Mouse (Mus musculus): Measurements from ENCODE around the gene 6330409D20Rik. TPM values are rescaled to one million over a fixed set of nuclear protein-coding genes. Genes with fewer than 3 reads are reported as not detected.

The 6330409D20Rik gene
- total RNA-seq, 1 experiment: not detected

- Histone ChIP-seq H3K4me3 (ENCODE audit: insufficient read depth in 1 of 2, low read depth in 1 of 2, low read length in 2 of 2, poor library complexity in 1 of 2, severe bottlenecking in 1 of 2) (0 out of 4 replicates have a peak overlapping the region, but pooled peaks of 1 of the 2 experiments have one; percentile 81), H3K4me1 (ENCODE audit: control insufficient read depth in 2 of 2, insufficient read depth in 2 of 2, low read length in 2 of 2, poor library complexity in 1 of 2) (peaks cover 0 to 13% of the 10 kb centered on the region in 2 experiments; a peak in 2 of 4 replicates), H3K9me3 (ENCODE audit: control insufficient read depth, insufficient read depth, low read depth, low read length) (no peaks in the 10 kb centered on the region), H3K27ac (ENCODE audit: insufficient read depth, low read depth, low read length, poor library complexity, severe bottlenecking) (no peak overlapping the region), H3K36me3 (ENCODE audit: control insufficient read depth, insufficient read depth, low read length, poor library complexity, severe bottlenecking) (peaks cover 18% of the 10 kb centered on the region), H3K9ac (ENCODE audit: insufficient read depth, low read depth, low read length, poor library complexity, severe bottlenecking) (no peak overlapping the region; the same call in 1 of the 2 replicates)
- no peak for DNase-seq (ENCODE audit: low read depth, low spot score)
- TF ChIP-seq HCFC1 (IDR thresholded peaks at IDR 0.05; ENCODE audit: borderline replicate concordance, insufficient read depth, low read length) (no peak), ZNF384 (IDR thresholded peaks at IDR 0.05; ENCODE audit: low read depth, low read length) (no peak), MAFK (IDR thresholded peaks at IDR 0.05; ENCODE audit: insufficient read depth, low read depth, low read length) (no peak), CHD2 (IDR thresholded peaks at IDR 0.05; ENCODE audit: low read depth, low read length) (no peak), ZC3H11A (IDR thresholded peaks at IDR 0.05; ENCODE audit: borderline replicate concordance, low read depth, low read length) (no peak)
- in situ Hi-C loops (cut with MboI; ENCODE audit: low sequenced_read_pairs in 2 of 2, unreplicated experiment in 2 of 2): no loop called here
Measured at GRCm38 (mm10) chr2:32692496-32692895, 48.3 kb downstream of the 6330409D20Rik start.

GRCm38 (mm10) chr2:32691041-32691440, 49.8 kb downstream of the 6330409D20Rik start:
- no peaks in the 10 kb centered on the region for H3K9me3 ChIP-seq (ENCODE audit: control insufficient read depth, insufficient read depth, low read depth, low read length)
- peaks cover 33% of the 10 kb centered on the region for H3K36me3 ChIP-seq (ENCODE audit: control insufficient read depth, insufficient read depth, low read length, poor library complexity, severe bottlenecking)
- 0 out of 2 replicates have a peak overlapping the region, but pooled peaks have one; percentile 21 for H3K9ac ChIP-seq (ENCODE audit: insufficient read depth, low read depth, low read length, poor library complexity, severe bottlenecking)
- no peak overlapping the region for H3K27ac ChIP-seq (ENCODE audit: insufficient read depth, low read depth, low read length, poor library complexity, severe bottlenecking)
- in situ Hi-C loops (cut with MboI; ENCODE audit: low sequenced_read_pairs in 2 of 2, unreplicated experiment in 2 of 2): no loop called here
- H3K4me1 ChIP-seq (ENCODE audit: control insufficient read depth in 2 of 2, insufficient read depth in 2 of 2, low read length in 2 of 2, poor library complexity in 1 of 2): peaks cover 0 to 16% of the 10 kb centered on the region in 2 experiments; a peak in 2 of 4 replicates
- no peak for DNase-seq (ENCODE audit: low read depth, low spot score)
- H3K4me3 ChIP-seq (ENCODE audit: insufficient read depth in 1 of 2, low read depth in 1 of 2, low read length in 2 of 2, poor library complexity in 1 of 2, severe bottlenecking in 1 of 2): peak overlapping the region in 1 of 2 experiments; percentile 36; a peak in 2 of 4 replicates
- no peak for TF ChIP-seq CHD2 (IDR thresholded peaks at IDR 0.05; ENCODE audit: low read depth, low read length)
- no peak for TF ChIP-seq MAFK (IDR thresholded peaks at IDR 0.05; ENCODE audit: insufficient read depth, low read depth, low read length)
- TF ChIP-seq ZNF384 (IDR thresholded peaks at IDR 0.05; ENCODE audit: low read depth, low read length): no peak

GRCm38 (mm10) chr2:32689420-32689819, 51.4 kb downstream of the 6330409D20Rik start:
- Histone ChIP-seq H3K27ac (ENCODE audit: insufficient read depth, low read depth, low read length, poor library complexity, severe bottlenecking) (no peak overlapping the region), H3K9me3 (ENCODE audit: control insufficient read depth, insufficient read depth, low read depth, low read length) (no peaks in the 10 kb centered on the region), H3K4me3 (ENCODE audit: insufficient read depth in 1 of 2, low read depth in 1 of 2, low read length in 2 of 2, poor library complexity in 1 of 2, severe bottlenecking in 1 of 2) (no peak overlapping the region), H3K9ac (ENCODE audit: insufficient read depth, low read depth, low read length, poor library complexity, severe bottlenecking) (no peak overlapping the region), H3K36me3 (ENCODE audit: control insufficient read depth, insufficient read depth, low read length, poor library complexity, severe bottlenecking) (peaks cover 48% of the 10 kb centered on the region), H3K4me1 (ENCODE audit: control insufficient read depth in 2 of 2, insufficient read depth in 2 of 2, low read length in 2 of 2, poor library complexity in 1 of 2) (peaks cover 0 to 16% of the 10 kb centered on the region in 2 experiments; a peak in 2 of 4 replicates)
- peak; percentile 91 for DNase-seq (ENCODE audit: low read depth, low spot score)
- no peak for TF ChIP-seq CHD2 (IDR thresholded peaks at IDR 0.05; ENCODE audit: low read depth, low read length)
- TF ChIP-seq ZC3H11A (IDR thresholded peaks at IDR 0.05; ENCODE audit: borderline replicate concordance, low read depth, low read length): peak; percentile 85
- 0 out of 2 replicates have a peak, but pooled peaks have one; percentile 32 for TF ChIP-seq ZNF384 (IDR thresholded peaks at IDR 0.05; ENCODE audit: low read depth, low read length)
- no peak for TF ChIP-seq MAFK (IDR thresholded peaks at IDR 0.05; ENCODE audit: insufficient read depth, low read depth, low read length)
- TF ChIP-seq HCFC1 (IDR thresholded peaks at IDR 0.05; ENCODE audit: borderline replicate concordance, insufficient read depth, low read length): peak; percentile 66; the same call in 1 of the 2 replicates
- in situ Hi-C loops (cut with MboI; ENCODE audit: low sequenced_read_pairs in 2 of 2, unreplicated experiment in 2 of 2): no loop called here

GRCm38 (mm10) chr2:32687562-32687961, 53.3 kb downstream of the 6330409D20Rik start:
- no peak overlapping the region for H3K4me3 ChIP-seq (ENCODE audit: insufficient read depth in 1 of 2, low read depth in 1 of 2, low read length in 2 of 2, poor library complexity in 1 of 2, severe bottlenecking in 1 of 2)
- H3K4me1 ChIP-seq (ENCODE audit: control insufficient read depth in 2 of 2, insufficient read depth in 2 of 2, low read length in 2 of 2, poor library complexity in 1 of 2): peaks cover 0 to 17% of the 10 kb centered on the region in 2 experiments; a peak in 1 of 4 replicates
- H3K9ac ChIP-seq (ENCODE audit: insufficient read depth, low read depth, low read length, poor library complexity, severe bottlenecking): no peak overlapping the region
- H3K36me3 ChIP-seq (ENCODE audit: control insufficient read depth, insufficient read depth, low read length, poor library complexity, severe bottlenecking): peaks cover 61% of the 10 kb centered on the region
- TF ChIP-seq HCFC1 (IDR thresholded peaks at IDR 0.05; ENCODE audit: borderline replicate concordance, insufficient read depth, low read length): no peak
- TF ChIP-seq MAFK (IDR thresholded peaks at IDR 0.05; ENCODE audit: insufficient read depth, low read depth, low read length): no peak
- no peak for TF ChIP-seq ZC3H11A (IDR thresholded peaks at IDR 0.05; ENCODE audit: borderline replicate concordance, low read depth, low read length)
- TF ChIP-seq CHD2 (IDR thresholded peaks at IDR 0.05; ENCODE audit: low read depth, low read length): no peak
- TF ChIP-seq ZNF384 (IDR thresholded peaks at IDR 0.05; ENCODE audit: low read depth, low read length): no peak
- H3K9me3 ChIP-seq (ENCODE audit: control insufficient read depth, insufficient read depth, low read depth, low read length): no peaks in the 10 kb centered on the region
- H3K27ac ChIP-seq (ENCODE audit: insufficient read depth, low read depth, low read length, poor library complexity, severe bottlenecking): no peak overlapping the region
- DNase-seq (ENCODE audit: low read depth, low spot score): no peak
- in situ Hi-C loops (cut with MboI; ENCODE audit: low sequenced_read_pairs in 2 of 2, unreplicated experiment in 2 of 2): no loop called here
